Mouse (Mus musculus) left cerebral cortex, postnatal 14 days (tissue): Measurements from ENCODE around the gene Txlnb. TPM values are rescaled to one million over a fixed set of nuclear protein-coding genes. Genes with fewer than 3 reads are reported as not detected.
"Not testable (repeated sequence)": the region's sequence is repeated elsewhere in the genome, so short reads cannot be mapped to it uniquely, and the experiment has no call there.

Experiments
- DNase-seq, 2 experiments: peaks; one replicate each; pipeline ENCODE4 v3.0.0; 2021 to 2022; ENCODE audit warnings: low spot score in 2 of 2, mixed read lengths in 1 of 2
- intact Hi-C: fragments of 180-260 bp; cut with DNase I; formaldehyde crosslinking; loops from one replicate; pipeline ENCODE4 v1.15.1; 2025
- long read RNA-seq, 2 experiments: library from polyadenylated mRNA; stranded (forward); transcript quantifications; one replicate each; pipeline ENCODE4 v2.0.0; 2021
- total RNA-seq, 2 experiments: library from RNA; stranded (reverse); gene quantifications; 2 replicates each; pipeline ENCODE4 v1.2.3; 2021

The Txlnb gene
- total RNA-seq = under 1 TPM; 0.17 to 0.26 TPM
- long read RNA-seq, experiment 1 = 0 reads
- long read RNA-seq, experiment 2 = 0 reads

- DNase-seq = peak; percentile 58 to 81
- intact Hi-C loops = no loop called here
These were observed at the start of gene Txlnb for GRCm38 (mm10) chr10:17795767-17796631. TSS of gene Txlnb (plus strand) at chr10:17796226.

GRCm38 (mm10) chr10:17752478-17752877 lies 43.5 kb upstream of the Txlnb start:
- DNase-seq = no peak
- intact Hi-C loops = no loop called here

- no peak for DNase-seq
- intact Hi-C loops = no loop called here
These were observed 36.3 kb upstream of the Txlnb start for GRCm38 (mm10) chr10:17759772-17760171.

GRCm38 (mm10) chr10:17760750-17761613 lies 35.0 kb upstream of the Txlnb start:
- DNase-seq = no peak
- intact Hi-C loops = no loop called here

GRCm38 (mm10) chr10:17761652-17762051 lies 34.4 kb upstream of the Txlnb start:
- intact Hi-C loops = no loop called here

GRCm38 (mm10) chr10:17762946-17763345 lies 33.1 kb upstream of the Txlnb start:
- intact Hi-C loops = no loop called here

More at GRCm38 (mm10) chr10:17761652-17762051, 34.4 kb upstream of the Txlnb start:
- DNase-seq = no peak

GRCm38 (mm10) chr10:17769856-17770255 lies 26.2 kb upstream of the Txlnb start:
- intact Hi-C loops = no loop called here
- DNase-seq = no peak

More at GRCm38 (mm10) chr10:17762946-17763345, 33.1 kb upstream of the Txlnb start:
- no peak for DNase-seq

GRCm38 (mm10) chr10:17772364-17772763 lies 23.7 kb upstream of the Txlnb start:
- intact Hi-C loops = no loop called here
- no peak for DNase-seq

- no peak for DNase-seq
- intact Hi-C loops = no loop called here
These were observed 21.7 kb upstream of the Txlnb start for GRCm38 (mm10) chr10:17774366-17774765.

GRCm38 (mm10) chr10:17775079-17775478 lies 20.9 kb upstream of the Txlnb start:
- no peak for DNase-seq
- intact Hi-C loops = no loop called here

- intact Hi-C loops, DNase-seq: not testable (repeated sequence)
These were observed 19.3 kb upstream of the Txlnb start for GRCm38 (mm10) chr10:17776684-17777083.

GRCm38 (mm10) chr10:17786771-17787170 lies 9.3 kb upstream of the Txlnb start:
- intact Hi-C loops = no loop called here

GRCm38 (mm10) chr10:17787938-17788337 lies 8.1 kb upstream of the Txlnb start:
- no peak for DNase-seq
- intact Hi-C loops = no loop called here

More at GRCm38 (mm10) chr10:17786771-17787170, 9.3 kb upstream of the Txlnb start:
- no peak for DNase-seq

- no peak for DNase-seq
- intact Hi-C loops = no loop called here
These were observed 7.7 kb upstream of the Txlnb start for GRCm38 (mm10) chr10:17788347-17788746.

- DNase-seq = no peak
- intact Hi-C loops = no loop called here
These were observed 2.1 kb upstream of the Txlnb start for GRCm38 (mm10) chr10:17793926-17794325.

- intact Hi-C loops = no loop called here
- DNase-seq = no peak
These were observed 1.6 kb upstream of the Txlnb start for GRCm38 (mm10) chr10:17794443-17794842.

GRCm38 (mm10) chr10:17795227-17795626 lies 799 bp upstream of the Txlnb start:
- intact Hi-C loops = no loop called here
- no peak for DNase-seq

GRCm38 (mm10) chr10:17796846-17797631 lies 1.0 kb downstream of the Txlnb start:
- intact Hi-C loops = no loop called here
- no peak for DNase-seq

- no peak for DNase-seq
- intact Hi-C loops = no loop called here
These were observed 1.7 kb downstream of the Txlnb start for GRCm38 (mm10) chr10:17797681-17798080.
